Mouse (Mus musculus): ENCODE measurements around the gene Has3.
"Not testable (repeated sequence)": the region's sequence is repeated elsewhere in the genome, so short reads cannot be mapped to it uniquely, and the experiment has no call there.

Gene Has3

GRCm38 (mm10) chr8:106887336-106888189 lies 17.5 kb downstream of the Has3 start:
- peak; percentile 86 for DNase-seq

- no peak for DNase-seq
These were observed 18.8 kb downstream of the Has3 start for GRCm38 (mm10) chr8:106888803-106889202.

DNA sequence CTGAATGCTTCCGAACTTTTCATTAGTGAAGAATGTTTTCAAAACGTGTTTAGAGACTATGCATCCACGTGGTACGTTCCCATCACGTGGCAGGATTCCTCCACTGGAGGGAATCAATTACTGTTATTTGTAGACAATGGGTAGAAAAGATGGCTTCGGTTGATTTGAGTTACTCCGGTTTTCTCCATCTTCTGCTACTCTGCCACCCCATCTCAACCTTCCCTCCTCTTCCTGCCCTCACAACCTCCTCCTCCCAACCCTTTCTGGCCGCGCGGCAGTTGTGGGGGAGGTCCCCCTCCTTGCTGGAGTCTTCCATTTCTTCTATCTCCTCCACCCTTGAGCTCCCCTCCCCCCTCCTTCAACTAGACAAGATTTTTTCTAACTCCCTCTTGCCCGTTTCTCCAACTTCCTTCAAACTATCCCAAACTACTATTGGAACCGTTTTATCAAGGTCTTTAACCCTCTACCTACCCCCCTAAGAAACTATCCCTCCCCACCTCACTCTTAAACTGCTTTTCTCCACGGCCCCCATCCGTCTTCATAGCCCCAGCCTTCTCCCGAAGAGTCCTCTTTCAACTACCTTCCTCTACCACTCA lies 22.3 kb downstream of the Has3 start:
- no peak for DNase-seq

- DNase-seq, result no peak
These were observed 22.9 kb downstream of the Has3 start for GRCm38 (mm10) chr8:106892806-106893451.

DNA sequence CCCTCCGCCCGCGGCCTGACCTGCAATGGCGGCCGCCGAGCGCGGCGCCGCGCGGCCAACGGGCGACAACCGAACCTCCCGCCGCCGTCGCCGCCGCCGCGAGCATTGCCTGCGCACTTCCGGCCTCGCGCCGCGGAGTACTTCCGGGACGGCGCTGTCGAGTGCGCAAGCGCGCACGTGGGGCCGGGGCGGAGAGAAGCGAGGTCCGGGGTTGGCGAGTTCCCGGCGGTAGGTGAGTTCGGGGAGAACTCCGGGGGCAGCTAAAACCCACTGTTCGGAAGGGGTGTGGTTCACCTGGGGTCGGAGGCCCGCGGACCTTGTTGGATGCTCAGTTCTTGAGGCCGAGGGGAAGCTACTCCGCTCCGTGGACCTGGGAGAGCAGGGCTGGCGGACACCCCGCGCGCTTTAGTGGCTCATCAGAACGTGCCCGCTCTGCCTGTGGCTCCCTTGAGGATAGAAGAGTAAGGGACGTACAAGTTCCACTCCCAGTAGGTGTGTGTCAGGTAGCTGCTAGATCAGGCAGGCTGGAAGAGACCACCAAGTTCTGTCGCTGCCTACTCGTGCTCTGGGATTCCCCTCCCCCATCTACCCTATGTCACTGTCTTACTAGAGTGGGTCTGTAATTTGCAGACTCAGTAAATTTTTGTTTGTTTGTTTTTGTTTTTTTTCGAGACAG lies 23.6 kb downstream of the Has3 start, which contains the start of gene Utp4:
Gene Utp4 (plus strand): TSS at position 156 of the 676 bp plus-strand sequence.
- peak; percentile 87 for DNase-seq

- no peak for DNase-seq
These were observed 29.4 kb downstream of the Has3 start for GRCm38 (mm10) chr8:106899473-106899872.

DNA sequence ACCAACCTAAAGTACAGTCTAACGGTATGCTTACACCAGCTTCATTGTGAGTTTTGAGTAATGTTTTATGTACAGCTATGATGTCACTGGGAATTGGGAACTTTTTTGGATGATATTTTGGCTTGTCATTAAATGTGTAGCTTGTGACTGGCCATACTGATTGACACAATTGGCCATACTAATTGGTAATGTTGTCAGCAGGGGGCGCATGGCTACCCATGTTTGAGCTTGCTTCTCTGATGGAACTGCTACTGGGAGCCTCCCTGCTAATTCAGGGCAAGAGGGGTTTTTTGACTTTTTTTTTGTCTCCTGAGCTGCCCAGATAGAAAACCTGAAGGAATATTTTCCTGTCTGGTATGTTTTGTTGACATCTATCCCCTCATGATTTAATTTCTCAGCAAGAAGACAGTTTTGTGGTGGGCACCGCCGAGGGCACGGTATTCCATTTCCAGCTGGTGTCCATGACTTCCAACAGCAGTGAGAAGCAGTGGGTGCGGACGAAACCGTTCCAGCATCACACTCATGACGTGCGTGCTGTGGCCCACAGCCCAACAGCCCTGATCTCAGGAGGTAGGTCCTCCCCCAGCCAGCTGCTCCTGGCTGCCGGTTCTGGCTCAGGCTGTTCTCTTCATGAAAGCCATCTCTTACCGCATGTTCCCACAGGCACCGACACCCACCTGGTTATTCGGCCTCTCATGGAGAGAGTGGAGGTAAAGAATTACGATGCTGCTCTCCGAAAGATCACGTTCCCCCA lies 35.9 kb downstream of the Has3 start:
- DNase-seq, result peak; percentile 60

GRCm38 (mm10) chr8:106906635-106907034 lies 36.6 kb downstream of the Has3 start:
- no peak for DNase-seq

- DNase-seq, result no peak
These were observed 37.4 kb downstream of the Has3 start for GRCm38 (mm10) chr8:106907450-106907849.

DNA sequence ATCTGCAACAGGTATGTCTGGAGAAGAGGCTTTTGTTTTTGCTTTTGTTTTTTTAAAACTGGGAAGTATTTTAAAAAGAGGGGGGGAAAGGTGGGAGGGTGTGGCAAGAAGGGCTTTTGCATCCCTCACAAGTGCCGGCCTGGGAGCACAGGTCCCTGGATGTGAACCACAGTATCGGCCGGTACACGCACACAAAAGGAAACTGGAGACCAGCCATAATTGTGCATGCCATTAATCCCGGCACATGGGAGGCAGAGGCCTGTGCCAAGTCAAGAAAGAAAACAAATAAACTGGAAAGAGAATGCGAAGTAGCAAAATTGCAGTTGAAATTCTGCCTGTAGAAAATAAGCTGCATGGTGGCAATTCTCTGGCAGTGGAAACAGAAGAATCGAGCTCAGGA lies 38.2 kb downstream of the Has3 start:
- no peak for DNase-seq

DNA sequence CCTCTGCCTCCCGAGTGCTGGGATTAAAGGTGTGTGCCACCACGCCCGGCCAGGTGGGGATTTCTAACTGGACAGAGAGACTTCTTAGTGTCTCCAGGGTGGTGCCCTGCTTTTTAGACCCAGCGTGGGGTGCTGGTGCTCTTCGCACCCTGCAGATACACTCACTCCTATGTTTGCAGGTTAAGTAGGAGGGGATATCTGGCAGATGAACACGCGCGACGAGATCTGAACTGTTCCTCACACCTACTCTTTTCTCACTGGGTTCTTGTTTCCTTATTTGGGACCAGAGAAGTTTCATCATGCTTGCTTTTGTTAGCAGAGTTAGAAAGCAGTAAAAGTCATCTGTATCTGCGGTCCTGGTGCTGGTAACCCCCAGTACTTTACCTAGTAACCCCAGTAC lies 43.6 kb downstream of the Has3 start:
- no peak for DNase-seq

- peak; percentile 17 for DNase-seq
These were observed 49.8 kb downstream of the Has3 start for GRCm38 (mm10) chr8:106919721-106920394.

DNA sequence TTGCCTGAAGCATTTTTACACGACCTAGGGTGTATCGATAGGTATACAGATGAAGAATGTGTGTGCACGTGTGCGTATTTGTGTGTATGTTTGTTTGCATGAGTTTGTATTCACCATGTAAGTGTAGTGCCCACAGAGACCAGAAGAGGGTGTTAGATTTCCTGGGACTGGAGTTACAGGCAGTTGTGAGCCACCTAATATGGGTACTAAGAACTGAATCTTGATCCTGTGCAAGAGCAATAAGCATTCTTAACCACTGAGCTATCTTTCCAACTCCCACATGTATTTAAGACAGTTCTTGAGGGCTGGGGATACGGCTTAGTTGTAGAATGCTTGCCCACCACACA lies 50.3 kb downstream of the Has3 start:
- DNase-seq, result no peak

GRCm38 (mm10) chr8:106924057-106924456 lies 54.0 kb downstream of the Has3 start:
- no peak for DNase-seq

- DNase-seq, result no peak
These were observed 54.9 kb downstream of the Has3 start for GRCm38 (mm10) chr8:106924904-106925349.

DNA sequence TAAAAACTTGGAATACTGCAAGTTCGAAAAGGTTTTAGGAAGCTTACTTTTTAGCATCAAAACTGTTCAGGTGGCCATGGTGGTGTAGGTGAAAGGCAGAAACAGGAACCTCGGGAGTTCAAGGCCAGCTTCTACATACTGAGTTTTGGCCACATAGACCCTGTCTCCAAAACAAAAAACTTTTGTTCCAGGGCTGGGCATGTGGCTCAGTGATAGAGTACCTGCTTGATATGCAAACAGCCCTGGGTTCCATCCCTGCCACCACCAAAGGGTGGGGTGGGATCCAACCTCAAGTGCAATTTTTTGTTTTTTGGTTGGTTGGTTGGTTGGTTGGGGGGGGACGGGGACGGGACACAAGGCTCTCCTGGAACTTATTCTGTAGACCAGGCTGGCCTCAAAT lies 55.4 kb downstream of the Has3 start:
- no peak for DNase-seq

DNA sequence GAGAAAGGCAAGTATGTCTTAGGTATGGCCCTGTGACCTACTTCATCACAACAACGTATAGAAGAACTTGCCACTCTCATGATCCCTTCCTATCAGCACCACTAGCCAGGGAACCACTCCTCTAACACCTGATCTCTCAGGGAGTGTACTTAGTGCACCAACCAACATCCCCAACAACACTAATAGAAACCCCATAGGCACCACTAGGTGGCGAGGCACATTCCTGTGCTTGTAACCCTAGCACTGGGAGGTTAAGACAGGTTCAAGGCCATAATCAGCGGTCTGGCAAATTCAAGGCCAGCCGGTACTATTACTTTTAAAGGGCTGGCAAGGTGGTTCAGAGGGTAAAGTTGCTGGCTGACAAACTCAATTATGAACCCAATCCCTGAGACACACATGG lies 57.2 kb downstream of the Has3 start:
- DNase-seq, result no peak

GRCm38 (mm10) chr8:106928182-106928581 lies 58.1 kb downstream of the Has3 start:
- DNase-seq, result not testable (repeated sequence)

GRCm38 (mm10) chr8:106929155-106929913 lies 59.3 kb downstream of the Has3 start:
- DNase-seq, result no peak

DNA sequence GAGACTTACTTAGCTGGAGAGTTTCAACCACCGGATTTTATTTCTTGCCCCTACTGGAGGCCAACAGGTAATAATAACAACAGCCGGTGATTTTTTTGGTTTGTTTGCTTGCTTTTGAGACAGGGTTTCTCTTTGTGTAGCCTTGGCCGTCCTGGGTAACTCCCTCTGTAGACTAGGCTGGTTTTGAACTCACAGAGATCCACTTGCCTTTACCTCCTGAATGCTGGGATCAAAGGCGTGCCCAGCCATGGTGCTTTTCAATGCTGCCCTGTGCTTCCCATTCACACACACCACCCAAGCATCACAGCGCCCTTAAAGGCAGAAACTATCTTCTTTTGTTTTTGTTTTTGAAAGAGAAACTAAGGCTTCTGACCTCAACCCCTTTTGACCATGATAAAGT lies 59.9 kb downstream of the Has3 start:
- no peak for DNase-seq
